Comparison of ENCODE assay signal across 12 mouse cellular contexts in the genomic region with DNA sequence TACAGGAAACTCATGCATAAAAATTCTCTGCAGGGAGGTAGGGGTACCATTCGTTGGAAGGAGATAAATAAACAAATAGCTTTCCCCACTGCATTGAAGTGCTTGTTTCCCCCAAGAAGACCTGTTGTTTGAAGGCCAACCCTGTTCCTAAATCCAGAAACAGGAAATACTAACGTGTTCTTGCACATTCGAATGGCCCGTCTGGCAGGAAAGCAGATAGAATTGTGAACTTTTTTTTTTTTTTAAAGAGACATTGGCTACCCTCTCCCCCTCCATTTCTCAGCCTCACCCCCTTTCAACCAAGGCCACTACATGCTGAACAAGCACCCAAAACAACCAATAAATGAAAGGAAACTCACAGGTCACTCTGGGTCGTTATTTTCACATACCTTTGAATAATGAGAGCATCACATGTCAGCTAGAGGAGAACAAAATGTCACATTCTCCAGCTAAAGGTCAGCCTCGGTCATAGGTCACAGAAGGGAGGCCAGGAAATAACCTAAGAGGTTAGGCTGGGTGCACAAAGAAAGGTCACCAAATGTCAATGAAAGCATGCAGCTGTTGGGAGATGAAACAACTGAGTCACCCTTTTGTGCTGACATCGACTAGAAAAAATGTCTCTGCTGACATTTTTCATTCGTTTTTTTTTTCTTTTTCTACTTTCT.
DNase-seq lines count a peak whose midpoint lies in the region; ATAC-seq lines count a peak whose summit lies in the region.
"Had no signal": no experiment of that assay in that cellular context is flagged by ENCODE, and none has a peak within 500 bp of the region (broad histone marks: within the 10 kb centered on the region; RNA-seq: fewer than 3 reads in every experiment).

No protein-coding gene starts in this region.

- no peaks in the 10 kb centered on the region for H3K27me3 ChIP-seq in kidney, embryonic 16.5 days (ENCODE audit: insufficient read depth, low read length)
- H3K27me3 ChIP-seq: embryonic facial prominence, embryonic 13.5 days; midbrain, embryonic 12.5 days; Patski had no signal

- peaks cover 12% of the 10 kb centered on the region for H3K4me1 ChIP-seq in kidney, embryonic 16.5 days (ENCODE audit: insufficient read depth, low read length)
- H3K4me1 ChIP-seq: embryonic facial prominence, embryonic 13.5 days; midbrain, embryonic 12.5 days had no signal

- H3K9me3 ChIP-seq in kidney, embryonic 16.5 days (ENCODE audit: low read length) = no peaks in the 10 kb centered on the region
- H3K9me3 ChIP-seq: embryonic facial prominence, embryonic 13.5 days; midbrain, embryonic 12.5 days had no signal

- H3K36me3 ChIP-seq in kidney, embryonic 16.5 days (ENCODE audit: insufficient read depth, low read length) = no peaks in the 10 kb centered on the region
- H3K36me3 ChIP-seq: embryonic facial prominence, embryonic 13.5 days; midbrain, embryonic 12.5 days had no signal

- WGBS in kidney, embryonic 16.5 days = 9% methylated on average over 8 of the region's 8 CpGs

- no peak overlapping the region for H3K4me3 ChIP-seq in kidney, embryonic 16.5 days (ENCODE audit: low read length)
- H3K4me3 ChIP-seq: embryonic facial prominence, embryonic 13.5 days; midbrain, embryonic 12.5 days had no signal

- H3K4me2 ChIP-seq in kidney, embryonic 16.5 days (replicated peaks; ENCODE audit: low read depth, low read length) = no peak overlapping the region
- H3K4me2 ChIP-seq: embryonic facial prominence, embryonic 13.5 days; midbrain, embryonic 12.5 days had no signal

- H3K27ac ChIP-seq in kidney, embryonic 16.5 days (ENCODE audit: low read length) = no peak overlapping the region
- H3K27ac ChIP-seq: embryonic facial prominence, embryonic 13.5 days; hindbrain, postnatal 0 days; midbrain, embryonic 12.5 days had no signal

- no peak overlapping the region for H3K9ac ChIP-seq in kidney, embryonic 16.5 days (replicated peaks; ENCODE audit: low read length)
- H3K9ac ChIP-seq: embryonic facial prominence, embryonic 13.5 days; midbrain, embryonic 12.5 days had no signal

- peak; percentile 71 for DNase-seq in kidney, adult 11 months
- peak; percentile 61 for DNase-seq in lung, postnatal 14 days
- no peak for DNase-seq in left cerebral cortex, adult 9 months (ENCODE audit: low spot score in 2 of 2)
- DNase-seq in cerebellum, adult 11 months = no peak
- DNase-seq in layer of hippocampus, postnatal 25 days (ENCODE audit: extremely low spot score in 1 of 2, low spot score in 1 of 2) = no peak

- no peak for ATAC-seq in kidney, embryonic 16.5 days (ENCODE audit: low FRiP score, low TSS enrichment)
- peak; percentile 74 for ATAC-seq in activated CD4-positive, CD25-positive, alpha-beta regulatory T cell, adult 4 months
- ATAC-seq in inflammation-experienced regulatory T-cells, adult 6 months = peak; percentile 54
- ATAC-seq: hindbrain, postnatal 0 days; Patski had no signal

Comparison
In these comparisons a context has a peak if more than half of its experiments do, and no peak if none do; other contexts are left out.
1. DNase-seq: peak in kidney, adult 11 months (single experiment) and lung, postnatal 14 days (single experiment); none in left cerebral cortex, adult 9 months (0 of 2), cerebellum, adult 11 months (single experiment) and layer of hippocampus, postnatal 25 days (0 of 2).